9 mouse cellular contexts compared by ENCODE assay signal in genomic region chr2:165070096-165070816, GRCm38 (mm10). TPM values are rescaled to one million over a fixed set of nuclear protein-coding genes. Genes with fewer than 3 reads are reported as not detected.
DNase-seq lines count a peak whose midpoint lies in the region; ATAC-seq lines count a peak whose summit lies in the region.
"Had no signal": no experiment of that assay in that cellular context is flagged by ENCODE, and none has a peak within 500 bp of the region (broad histone marks: within the 10 kb centered on the region; RNA-seq: fewer than 3 reads in every experiment).

No protein-coding gene starts in this region.

- H3K4me2 ChIP-seq in forebrain, embryonic 15.5 days (replicated peaks), result peak overlapping the region; percentile 14; the same call in 1 of the 2 replicates
- peak overlapping the region; percentile 40 for H3K4me2 ChIP-seq in hindbrain, embryonic 14.5 days (replicated peaks)

- no peaks in the 10 kb centered on the region; the same call in 1 of the 2 replicates for H3K27me3 ChIP-seq in forebrain, embryonic 15.5 days
- H3K27me3 ChIP-seq in hindbrain, embryonic 14.5 days (ENCODE audit: control insufficient read depth, insufficient read depth, low read length), result peaks cover 22% of the 10 kb centered on the region

- peak; percentile 55 to 84 for DNase-seq in adrenal gland, adult (ENCODE audit: inconsistent age in 2 of 2, low spot score in 1 of 2)
- no peak for DNase-seq in adrenal gland, adult 8-10 months
- peak; percentile 84 for DNase-seq in cerebellum, adult 11-12 months
- DNase-seq in hindbrain, embryonic 14.5 days (ENCODE audit: low spot score), result peak; percentile 83
- DNase-seq in layer of hippocampus, postnatal 36 days, result peak; percentile 54 to 61
- DNase-seq in right cerebral cortex, postnatal 4 days, result peak; percentile 75

- H3K4me1 ChIP-seq in forebrain, embryonic 15.5 days, result peaks cover 47% of the 10 kb centered on the region
- H3K4me1 ChIP-seq in hindbrain, embryonic 14.5 days (replicated peaks; ENCODE audit: control insufficient read depth, insufficient read depth, low read length), result 0 out of 2 replicates have a peak, but pooled peaks cover 2% of the 10 kb centered on the region

- no peaks in the 10 kb centered on the region for H3K9me3 ChIP-seq in forebrain, embryonic 15.5 days
- no peaks in the 10 kb centered on the region for H3K9me3 ChIP-seq in hindbrain, embryonic 14.5 days (ENCODE audit: control insufficient read depth, low read length)

- 22% methylated on average over 23 of the region's 23 CpGs for WGBS in forebrain, embryonic 15.5 days
- 18% methylated on average over 22 of the region's 23 CpGs for WGBS in hindbrain, embryonic 14.5 days

- no peak overlapping the region for H3K4me3 ChIP-seq in forebrain, embryonic 15.5 days
- H3K4me3 ChIP-seq in hindbrain, embryonic 14.5 days (replicated peaks; ENCODE audit: low read length), result no peak overlapping the region

- H3K9ac ChIP-seq in forebrain, embryonic 15.5 days (replicated peaks), result no peak overlapping the region
- no peak overlapping the region for H3K9ac ChIP-seq in hindbrain, embryonic 14.5 days

- 0 out of 2 replicates have a peak, but pooled peaks have one; percentile 29 for ATAC-seq in forebrain, embryonic 15.5 days (replicated peaks)
- 0 out of 2 replicates have a peak, but pooled peaks have one; percentile 39 for ATAC-seq in hindbrain, embryonic 14.5 days (ENCODE audit: low FRiP score)
- ATAC-seq in megakaryocyte progenitor cell, adult 5-6 weeks (replicated peaks; ENCODE audit: poor library complexity), result peak; percentile 55

- no peak overlapping the region for H3K27ac ChIP-seq in forebrain, embryonic 15.5 days (replicated peaks)
- no peak overlapping the region for H3K27ac ChIP-seq in hindbrain, embryonic 14.5 days
- H3K27ac ChIP-seq: macrophage had no signal

- no peaks in the 10 kb centered on the region for H3K36me3 ChIP-seq in forebrain, embryonic 15.5 days
- no peaks in the 10 kb centered on the region for H3K36me3 ChIP-seq in hindbrain, embryonic 14.5 days (replicated peaks; ENCODE audit: control insufficient read depth, insufficient read depth)

RNA-seq across cellular contexts. Expression of gene Cd40, which starts 14.8 kb away (rescaled TPM):
- total RNA-seq in adrenal gland, adult 8-10 months (2022), result 1 to 10 TPM; 2.3 to 4.9 (median 3.3) TPM
- polyA plus RNA-seq in forebrain, embryonic 15.5 days (2015; fragmentation: Nextera tagmentation; extraction: Ambion mirVana), result 4.8 and 5.8 TPM in 2 replicates
- polyA plus RNA-seq in hindbrain, embryonic 14.5 days (2014; fragmentation: Nextera tagmentation; extraction: Ambion mirVana), result 6.3 and 8.3 TPM in 2 replicates
- total RNA-seq in layer of hippocampus, postnatal 36 days (2021), result 1 to 10 TPM in 1 of 2 experiments, under 1 TPM in 1; 0.77 to 1.3 TPM
- total RNA-seq in megakaryocyte progenitor cell, adult 5-6 weeks (2015), result 0.84 TPM in 1 of 2 replicates, not detected in the other
- 0.92 TPM in 1 of 2 replicates, not detected in the other for total RNA-seq in megakaryocyte progenitor cell, adult 5-6 weeks (2017)

RNA-seq across cellular contexts. Expression of gene 1700025C18Rik, which starts 20.3 kb away (rescaled TPM):
- total RNA-seq in adrenal gland, adult 8-10 months (2022), result not detected
- not detected in 2 replicates for polyA plus RNA-seq in forebrain, embryonic 15.5 days (2015; fragmentation: Nextera tagmentation; extraction: Ambion mirVana)
- not detected in 2 replicates for polyA plus RNA-seq in hindbrain, embryonic 14.5 days (2014; fragmentation: Nextera tagmentation; extraction: Ambion mirVana)
- not detected for total RNA-seq in layer of hippocampus, postnatal 36 days (2021)
- total RNA-seq in megakaryocyte progenitor cell, adult 5-6 weeks (2015), result not detected in 2 replicates
- total RNA-seq in megakaryocyte progenitor cell, adult 5-6 weeks (2017), result not detected in 2 replicates
- polyA plus RNA-seq: macrophage had no signal

RNA-seq across cellular contexts. Expression of gene Ncoa5, which starts 35.6 kb away (rescaled TPM):
- total RNA-seq in adrenal gland, adult 8-10 months (2022), result 10 to 100 TPM; 28.0 to 45.1 (median 34.0) TPM
- 131 and 137 TPM in 2 replicates for polyA plus RNA-seq in forebrain, embryonic 15.5 days (2015; fragmentation: Nextera tagmentation; extraction: Ambion mirVana)
- 83.1 and 89.0 TPM in 2 replicates for polyA plus RNA-seq in hindbrain, embryonic 14.5 days (2014; fragmentation: Nextera tagmentation; extraction: Ambion mirVana)
- total RNA-seq in layer of hippocampus, postnatal 36 days (2021), result 10 to 100 TPM; 56.8 to 66.3 TPM
- total RNA-seq in megakaryocyte progenitor cell, adult 5-6 weeks (2015), result 17.0 and 19.8 TPM in 2 replicates
- total RNA-seq in megakaryocyte progenitor cell, adult 5-6 weeks (2017), result 31.2 and 40.9 TPM in 2 replicates
